Mouse (Mus musculus): ENCODE results near the gene Iqck. TPM values are rescaled to one million over a fixed set of nuclear protein-coding genes. Genes with fewer than 3 reads are reported as not detected.

Iqck gene
- polyA plus RNA-seq, 1 experiment from 2014 or later: 1.1 TPM

DNA sequence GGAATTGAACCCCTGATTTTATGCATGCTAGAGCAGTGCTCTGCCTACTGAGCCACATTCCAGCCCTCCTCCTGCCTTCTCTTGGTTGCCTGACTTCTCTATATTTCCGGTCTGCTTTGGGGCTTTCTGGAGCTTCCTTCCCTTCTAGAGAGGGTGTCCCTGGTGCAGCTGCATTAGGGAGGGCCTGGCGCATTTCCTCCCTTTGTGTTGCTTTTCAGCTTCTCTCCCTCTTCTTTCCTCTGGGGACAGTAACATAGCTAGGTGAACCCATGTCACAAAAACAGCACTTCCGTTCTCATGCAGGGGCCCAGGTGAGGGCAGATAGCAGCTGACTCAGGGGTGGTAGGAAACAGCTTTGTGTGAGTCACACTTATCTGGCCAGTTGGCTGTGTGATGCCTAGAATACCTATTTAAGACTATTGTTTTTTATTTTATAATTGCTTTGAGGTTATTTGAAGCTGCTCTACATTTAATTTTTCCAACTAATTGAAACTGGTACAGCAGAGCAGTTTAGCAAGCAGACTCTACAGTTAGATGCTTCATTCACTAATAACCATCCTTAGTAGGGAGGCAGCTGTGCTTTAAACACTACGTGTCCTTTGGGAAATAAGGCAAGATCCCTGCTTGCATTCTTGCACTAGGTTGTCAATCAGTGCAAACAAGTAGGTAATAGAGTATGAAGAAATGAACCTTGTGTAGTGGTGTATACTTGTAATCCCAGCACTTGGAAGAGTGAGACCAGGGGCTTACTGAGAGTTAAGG lies 67.1 kb downstream of the Iqck start:
- Histone ChIP-seq H3K9me3 (ENCODE audit: control insufficient read depth, low read length) (no peaks in the 10 kb centered on the region), H3K27me3 (ENCODE audit: control insufficient read depth, insufficient read depth, low read length) (no peaks in the 10 kb centered on the region), H3K9ac (ENCODE audit: low read length) (no peak overlapping the region), H3K4me3 (ENCODE audit: low read depth, low read length) (no peak overlapping the region), H3K36me3 (ENCODE audit: control insufficient read depth, insufficient read depth, low read length) (no peaks in the 10 kb centered on the region), H3K4me1 (replicated peaks; ENCODE audit: control insufficient read depth, insufficient read depth) (no peaks in the 10 kb centered on the region), H3K4me2 (replicated peaks; ENCODE audit: low read depth) (no peak overlapping the region), H3K27ac (replicated peaks) (no peak overlapping the region)
- WGBS: 60% methylated on average over 4 of the region's 4 CpGs
- no peak for DNase-seq (ENCODE audit: low spot score)
- no peak for TF ChIP-seq EP300 (optimal IDR thresholded peaks at IDR 0.05)
- TF ChIP-seq CTCF (IDR thresholded peaks at IDR 0.05; ENCODE audit: low read depth): no peak
- no peak for ATAC-seq (ENCODE audit: low FRiP score, low TSS enrichment)

DNA sequence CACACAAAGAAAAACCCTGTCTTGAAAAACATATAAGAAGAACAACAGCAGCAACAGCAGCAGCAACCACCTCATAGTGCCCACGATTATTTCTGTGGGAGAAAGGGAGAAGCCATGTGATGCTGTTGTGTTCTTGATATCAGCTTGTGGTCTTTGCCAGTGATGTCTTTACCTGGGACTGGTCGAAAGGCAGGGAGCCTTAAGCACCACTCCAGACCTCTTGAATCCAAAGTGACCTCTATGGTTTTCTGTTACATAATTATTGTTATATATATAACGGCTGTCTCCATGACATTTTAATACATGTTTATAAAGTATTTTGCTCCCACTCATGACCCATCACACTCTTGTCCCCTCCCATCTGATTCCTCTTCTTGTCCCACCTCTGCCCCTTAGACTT lies 70.0 kb downstream of the Iqck start:
- no peak overlapping the region for H3K4me2 ChIP-seq (replicated peaks; ENCODE audit: low read depth)
- no peaks in the 10 kb centered on the region for H3K9me3 ChIP-seq (ENCODE audit: control insufficient read depth, low read length)
- H3K4me3 ChIP-seq (ENCODE audit: low read depth, low read length): no peak overlapping the region
- no peak overlapping the region for H3K9ac ChIP-seq (ENCODE audit: low read length)
- no peaks in the 10 kb centered on the region for H3K27me3 ChIP-seq (ENCODE audit: control insufficient read depth, insufficient read depth, low read length)
- no peak overlapping the region for H3K27ac ChIP-seq (replicated peaks)
- DNase-seq (ENCODE audit: low spot score) (no peak), ATAC-seq (ENCODE audit: low FRiP score, low TSS enrichment) (no peak)
- TF ChIP-seq CTCF (IDR thresholded peaks at IDR 0.05; ENCODE audit: low read depth) (no peak), EP300 (optimal IDR thresholded peaks at IDR 0.05) (no peak)
- 77% methylated on average over 3 of the region's 3 CpGs for WGBS
- peaks cover 8% of the 10 kb centered on the region; the same call in 1 of the 2 replicates for H3K4me1 ChIP-seq (replicated peaks; ENCODE audit: control insufficient read depth, insufficient read depth)
- no peaks in the 10 kb centered on the region for H3K36me3 ChIP-seq (ENCODE audit: control insufficient read depth, insufficient read depth, low read length)

DNA sequence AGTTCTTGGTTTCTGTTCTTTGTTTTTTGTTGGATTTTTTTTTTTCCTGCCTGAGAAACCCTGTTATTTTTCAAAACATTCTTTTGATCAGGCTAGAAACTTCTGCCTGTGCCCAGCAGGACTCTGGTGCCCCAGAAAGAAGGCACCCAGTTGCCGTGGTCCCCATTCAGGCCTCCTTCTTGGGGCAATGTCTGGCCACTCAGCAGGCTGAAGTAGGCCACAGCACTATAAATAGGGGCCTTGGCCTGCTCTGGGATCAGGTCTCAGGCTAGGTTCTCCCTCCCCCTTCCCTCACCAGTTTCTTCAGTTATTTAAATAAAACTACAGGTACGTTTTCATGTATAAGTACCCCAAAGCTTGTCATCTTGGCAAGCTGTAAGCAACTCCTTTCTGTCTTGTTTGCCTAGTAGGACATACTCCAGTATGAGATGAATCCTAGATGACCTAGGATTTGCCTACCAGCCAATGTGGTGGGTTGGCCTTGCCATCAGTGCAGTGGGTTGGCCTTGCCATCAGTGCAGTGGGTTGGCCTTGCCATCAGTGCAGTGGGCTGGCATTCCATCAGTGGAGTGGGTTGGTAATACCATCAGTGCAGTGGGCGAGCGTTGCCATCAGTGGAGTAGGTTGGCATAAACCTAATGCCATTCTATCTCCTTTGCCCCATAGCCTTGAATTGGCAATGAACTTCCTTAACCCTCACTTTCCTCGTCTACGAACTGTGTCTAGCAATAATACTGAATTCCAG lies 71.1 kb downstream of the Iqck start:
- TF ChIP-seq EP300 (optimal IDR thresholded peaks at IDR 0.05) (no peak), CTCF (IDR thresholded peaks at IDR 0.05; ENCODE audit: low read depth) (no peak)
- H3K4me1 ChIP-seq (replicated peaks; ENCODE audit: control insufficient read depth, insufficient read depth): peaks cover 9% of the 10 kb centered on the region; the same call in 1 of the 2 replicates
- H3K27me3 ChIP-seq (ENCODE audit: control insufficient read depth, insufficient read depth, low read length): no peaks in the 10 kb centered on the region
- 90% methylated on average over 6 of the region's 6 CpGs for WGBS
- no peak for DNase-seq (ENCODE audit: low spot score)
- H3K9ac ChIP-seq (ENCODE audit: low read length): no peak overlapping the region
- H3K4me3 ChIP-seq (ENCODE audit: low read depth, low read length): no peak overlapping the region
- no peak overlapping the region for H3K27ac ChIP-seq (replicated peaks)
- H3K36me3 ChIP-seq (ENCODE audit: control insufficient read depth, insufficient read depth, low read length): no peaks in the 10 kb centered on the region
- no peak for ATAC-seq (ENCODE audit: low FRiP score, low TSS enrichment)
- H3K9me3 ChIP-seq (ENCODE audit: control insufficient read depth, low read length): no peaks in the 10 kb centered on the region
- no peak overlapping the region for H3K4me2 ChIP-seq (replicated peaks; ENCODE audit: low read depth)

DNA sequence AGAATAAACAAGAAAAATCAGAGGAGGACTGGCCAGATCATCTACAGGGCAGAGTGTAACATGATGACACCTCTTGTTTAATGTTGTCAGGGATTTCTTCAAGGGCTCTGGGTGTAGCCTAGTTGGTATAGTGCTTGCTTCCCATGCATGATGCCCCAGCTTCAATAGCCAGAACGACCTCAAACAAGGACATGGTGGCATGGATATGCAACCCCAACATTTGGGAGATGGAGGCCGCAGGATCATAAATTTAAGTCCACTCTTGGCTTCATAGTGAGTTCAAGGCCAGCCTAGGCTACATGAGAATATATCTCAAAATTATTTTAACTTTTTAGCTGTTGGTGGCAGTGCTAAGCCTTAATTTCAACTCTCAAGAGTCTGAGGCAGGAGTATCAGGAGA lies 71.7 kb downstream of the Iqck start:
- H3K9me3 ChIP-seq (ENCODE audit: control insufficient read depth, low read length): no peaks in the 10 kb centered on the region
- no peak overlapping the region for H3K27ac ChIP-seq (replicated peaks)
- no peak for ATAC-seq (ENCODE audit: low FRiP score, low TSS enrichment)
- H3K4me3 ChIP-seq (ENCODE audit: low read depth, low read length): no peak overlapping the region
- no peak overlapping the region for H3K4me2 ChIP-seq (replicated peaks; ENCODE audit: low read depth)
- no peak overlapping the region for H3K9ac ChIP-seq (ENCODE audit: low read length)
- H3K27me3 ChIP-seq (ENCODE audit: control insufficient read depth, insufficient read depth, low read length): no peaks in the 10 kb centered on the region
- 91% methylated on average over 2 of the region's 2 CpGs for WGBS
- no peak for DNase-seq (ENCODE audit: low spot score)
- TF ChIP-seq EP300 (optimal IDR thresholded peaks at IDR 0.05): no peak
- no peak for TF ChIP-seq CTCF (IDR thresholded peaks at IDR 0.05; ENCODE audit: low read depth)
- H3K4me1 ChIP-seq (replicated peaks; ENCODE audit: control insufficient read depth, insufficient read depth): peaks cover 9% of the 10 kb centered on the region; the same call in 1 of the 2 replicates
- no peaks in the 10 kb centered on the region for H3K36me3 ChIP-seq (ENCODE audit: control insufficient read depth, insufficient read depth, low read length)

DNA sequence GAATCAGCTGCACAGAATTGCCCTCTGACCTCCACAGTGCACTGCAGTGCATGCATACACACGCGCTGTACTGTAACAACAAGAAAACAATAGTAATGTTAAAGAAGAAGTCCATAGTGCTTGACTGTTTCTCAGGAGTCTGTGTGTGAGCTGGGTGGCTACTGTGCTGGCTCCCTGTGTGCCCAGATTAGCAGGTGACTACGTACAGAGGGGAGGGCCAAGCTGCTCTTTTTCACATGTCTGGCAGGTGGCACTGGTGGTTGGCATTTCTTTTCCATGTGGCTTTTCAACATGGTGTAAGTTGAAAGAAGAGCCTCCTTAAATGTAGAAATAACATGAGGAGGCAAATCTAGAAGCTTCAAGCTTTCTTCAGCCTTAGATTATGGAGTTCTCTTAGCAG lies 72.8 kb downstream of the Iqck start:
- Histone ChIP-seq H3K27ac (replicated peaks) (no peak overlapping the region), H3K4me2 (replicated peaks; ENCODE audit: low read depth) (no peak overlapping the region), H3K27me3 (ENCODE audit: control insufficient read depth, insufficient read depth, low read length) (no peaks in the 10 kb centered on the region), H3K4me1 (replicated peaks; ENCODE audit: control insufficient read depth, insufficient read depth) (peaks cover 9% of the 10 kb centered on the region; the same call in 1 of the 2 replicates), H3K36me3 (ENCODE audit: control insufficient read depth, insufficient read depth, low read length) (no peaks in the 10 kb centered on the region), H3K9ac (ENCODE audit: low read length) (no peak overlapping the region), H3K4me3 (ENCODE audit: low read depth, low read length) (no peak overlapping the region), H3K9me3 (ENCODE audit: control insufficient read depth, low read length) (no peaks in the 10 kb centered on the region)
- DNase-seq (ENCODE audit: low spot score): no peak
- WGBS: 89% methylated on average over 3 of the region's 3 CpGs
- ATAC-seq (ENCODE audit: low FRiP score, low TSS enrichment): no peak
- no peak for TF ChIP-seq EP300 (optimal IDR thresholded peaks at IDR 0.05)
- no peak for TF ChIP-seq CTCF (IDR thresholded peaks at IDR 0.05; ENCODE audit: low read depth)

DNA sequence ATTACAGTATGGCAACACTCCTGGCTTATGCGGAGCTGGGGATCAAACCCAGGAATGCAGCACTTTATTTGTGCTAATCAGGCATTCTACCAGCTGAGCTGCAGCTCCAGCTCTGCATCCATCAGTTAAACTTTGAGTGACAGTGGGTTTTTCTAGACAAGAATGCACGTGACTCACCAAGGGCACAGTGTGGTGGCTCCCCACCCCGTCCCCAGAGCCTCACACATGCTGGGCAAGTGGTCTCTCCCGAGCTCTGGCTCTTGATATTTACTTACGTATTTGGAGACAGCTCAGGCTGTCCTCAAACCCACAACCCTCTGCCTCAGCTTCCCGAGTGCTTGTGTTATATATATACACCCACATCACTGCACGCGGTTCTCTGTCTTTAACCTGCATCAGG lies 73.4 kb downstream of the Iqck start:
- no peak overlapping the region for H3K4me3 ChIP-seq (ENCODE audit: low read depth, low read length)
- TF ChIP-seq CTCF (IDR thresholded peaks at IDR 0.05; ENCODE audit: low read depth) (no peak), EP300 (optimal IDR thresholded peaks at IDR 0.05) (no peak)
- no peaks in the 10 kb centered on the region for H3K36me3 ChIP-seq (ENCODE audit: control insufficient read depth, insufficient read depth, low read length)
- H3K4me1 ChIP-seq (replicated peaks; ENCODE audit: control insufficient read depth, insufficient read depth): peaks cover 9% of the 10 kb centered on the region; the same call in 1 of the 2 replicates
- no peaks in the 10 kb centered on the region for H3K27me3 ChIP-seq (ENCODE audit: control insufficient read depth, insufficient read depth, low read length)
- 59% methylated on average over 8 of the region's 8 CpGs for WGBS
- H3K27ac ChIP-seq (replicated peaks): no peak overlapping the region
- no peak overlapping the region for H3K4me2 ChIP-seq (replicated peaks; ENCODE audit: low read depth)
- no peak for DNase-seq (ENCODE audit: low spot score)
- no peak overlapping the region for H3K9ac ChIP-seq (ENCODE audit: low read length)
- no peaks in the 10 kb centered on the region for H3K9me3 ChIP-seq (ENCODE audit: control insufficient read depth, low read length)
- no peak for ATAC-seq (ENCODE audit: low FRiP score, low TSS enrichment)

Data from stomach, postnatal 0 days (tissue).